Mouse (Mus musculus) kidney, adult 2 months (tissue): ENCODE results near the gene Rtl4. TPM values are rescaled to one million over a fixed set of nuclear protein-coding genes. Genes with fewer than 3 reads are reported as not detected.

Source experiments
- DNase-seq: peaks from one replicate; pipeline ENCODE4 v3.0.0; 2021
- H3K27ac ChIP-seq: fragments of 200-500 bp; 2 replicates; pipeline ENCODE4 v1.5.1; 2012; ENCODE audit warnings: low read depth, low read length, control low read depth, inconsistent platforms; ENCODE audit not compliant: insufficient read depth
- H3K27me3 ChIP-seq: fragments of 200-500 bp; replicated peaks from 2 replicates; pipeline ENCODE4 v1.6.1; 2012; ENCODE audit warnings: mild to moderate bottlenecking, moderate library complexity, low read length, inconsistent platforms; ENCODE audit not compliant: control insufficient read depth, insufficient read depth
- H3K36me3 ChIP-seq: fragments of 200-500 bp; 2 replicates; pipeline ENCODE4 v1.6.1; 2012; ENCODE audit warnings: mild to moderate bottlenecking, moderate library complexity, low read length, inconsistent platforms; ENCODE audit not compliant: control insufficient read depth, insufficient read depth
- H3K4me1 ChIP-seq: fragments of 200-500 bp; 2 replicates; pipeline ENCODE4 v1.6.1; 2011; ENCODE audit warnings: low read length; ENCODE audit not compliant: control insufficient read depth, insufficient read depth
- H3K4me3 ChIP-seq: fragments of 200-500 bp; 2 replicates; pipeline ENCODE4 v1.5.1; 2011; ENCODE audit warnings: mild to moderate bottlenecking, low read depth, low read length, control low read depth; ENCODE audit not compliant: insufficient read depth
- CTCF ChIP-seq: fragments of 200-500 bp; conservative IDR thresholded peaks from 2 replicates; pipeline ENCODE4 v1.5.1; 2011; ENCODE audit warnings: low read depth, mild to moderate bottlenecking, control low read depth, low read length, moderate library complexity, mixed read lengths; ENCODE audit not compliant: insufficient read depth, insufficient read length
- POLR2A ChIP-seq: fragments of 200-500 bp; IDR thresholded peaks from one replicate; pipeline ENCODE4 v1.6.1; 2011; ENCODE audit warnings: low read depth, low read length, control low read depth
- WGBS: fragments of 180-500 bp; shearing (Covaris S2); methylation state at CpG from one replicate; pipeline ENCODE4 v1.1.7; 2018; 5-methylcytosine and 5-hydroxymethylcytosine counted together
- polyA plus RNA-seq: library from polyadenylated mRNA; depleted of rRNA; stranded (reverse); fragments of >200 nt; gene quantifications from 2 replicates; pipeline ENCODE4 v1.2.3, GENCODE M21; 2012; rRNA removed

Gene Rtl4
- polyA plus RNA-seq, 1 experiment: 0.17 TPM

DNA sequence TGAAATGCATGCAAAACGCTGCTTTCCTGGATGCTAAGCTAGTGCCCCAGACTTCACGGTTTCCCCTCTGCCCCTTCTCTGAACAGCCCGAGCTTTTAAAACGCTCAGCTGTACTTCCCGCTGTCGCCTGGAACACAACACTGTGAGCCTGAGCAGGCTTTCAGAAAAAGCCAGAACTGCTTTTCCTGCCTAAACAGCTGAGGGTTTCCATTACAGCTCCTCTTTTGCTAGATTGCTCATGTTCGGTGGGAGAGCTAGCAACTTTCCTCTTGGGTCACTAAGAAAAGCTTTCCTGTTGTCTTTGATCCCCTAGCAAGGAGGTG, 1.1 kb downstream of the Rtl4 start:
- no peaks in the 10 kb centered on the region for H3K36me3 ChIP-seq
- no peak overlapping the region for H3K27ac ChIP-seq
- no peaks in the 10 kb centered on the region; the same call in 1 of the 2 replicates for H3K27me3 ChIP-seq
- no peaks in the 10 kb centered on the region for H3K4me1 ChIP-seq
- 2% methylated on average over 7 of the region's 7 CpGs for WGBS
- H3K4me3 ChIP-seq: peak overlapping the region; percentile 14; the same call in 1 of the 2 replicates
- TF ChIP-seq POLR2A (no peak), CTCF (no peak)
- no peak for DNase-seq

DNA sequence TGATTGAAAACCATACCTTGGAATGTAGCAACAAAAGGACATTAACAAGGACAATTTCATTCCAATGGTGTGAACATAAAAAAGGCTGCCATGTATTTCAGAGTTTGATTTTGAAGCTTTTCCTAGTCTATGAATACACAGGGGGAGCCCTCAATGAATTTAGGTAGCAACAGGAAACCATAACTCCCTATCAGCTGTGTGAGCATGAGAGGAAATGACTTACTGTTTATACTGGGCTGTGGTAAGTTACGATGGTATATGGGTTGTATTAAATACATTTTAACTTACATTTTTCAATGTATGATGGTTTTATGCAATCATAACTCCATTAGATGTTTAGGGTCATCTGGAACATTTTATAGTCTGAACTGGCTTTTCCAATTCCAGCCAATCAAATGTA, 27.6 kb downstream of the Rtl4 start:
- no peaks in the 10 kb centered on the region for H3K27me3 ChIP-seq
- TF ChIP-seq CTCF: no peak
- no peak for TF ChIP-seq POLR2A
- H3K4me1 ChIP-seq: no peaks in the 10 kb centered on the region
- no peak overlapping the region for H3K4me3 ChIP-seq
- H3K36me3 ChIP-seq: no peaks in the 10 kb centered on the region
- 72% methylated on average over 1 of the region's 1 CpGs for WGBS
- no peak overlapping the region for H3K27ac ChIP-seq
- DNase-seq: no peak

DNA sequence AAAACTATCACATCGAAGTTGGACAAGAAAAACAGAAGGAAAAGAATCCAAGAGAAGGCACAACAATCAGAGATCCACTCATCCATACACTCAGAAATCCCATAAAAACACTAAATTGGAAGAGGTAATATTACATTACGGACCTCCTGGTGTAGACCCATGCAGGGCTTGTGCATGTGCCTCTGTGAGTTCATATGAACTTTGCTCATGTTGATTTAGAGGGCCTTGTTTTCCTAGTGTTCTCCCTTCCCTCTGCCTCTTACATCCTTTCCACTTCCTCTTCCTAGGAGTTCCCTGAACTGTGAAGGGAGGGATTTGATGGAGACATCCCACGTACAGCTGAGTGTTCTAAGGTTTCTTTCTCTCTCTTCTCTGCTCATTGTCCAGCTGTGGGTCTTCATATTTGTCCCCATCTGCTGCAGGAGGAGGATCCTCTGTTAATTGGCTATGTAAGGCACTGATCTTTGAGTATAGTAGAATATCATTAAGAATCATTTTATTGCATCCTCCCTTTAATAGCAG, 58.9 kb downstream of the Rtl4 start:
- no peak overlapping the region for H3K4me3 ChIP-seq
- H3K27ac ChIP-seq: no peak overlapping the region
- DNase-seq: no peak
- 35% methylated on average over 3 of the region's 3 CpGs for WGBS
- H3K4me1 ChIP-seq: no peaks in the 10 kb centered on the region
- H3K36me3 ChIP-seq: no peaks in the 10 kb centered on the region
- H3K27me3 ChIP-seq: no peaks in the 10 kb centered on the region
- no peak for TF ChIP-seq POLR2A
- no peak for TF ChIP-seq CTCF

DNA sequence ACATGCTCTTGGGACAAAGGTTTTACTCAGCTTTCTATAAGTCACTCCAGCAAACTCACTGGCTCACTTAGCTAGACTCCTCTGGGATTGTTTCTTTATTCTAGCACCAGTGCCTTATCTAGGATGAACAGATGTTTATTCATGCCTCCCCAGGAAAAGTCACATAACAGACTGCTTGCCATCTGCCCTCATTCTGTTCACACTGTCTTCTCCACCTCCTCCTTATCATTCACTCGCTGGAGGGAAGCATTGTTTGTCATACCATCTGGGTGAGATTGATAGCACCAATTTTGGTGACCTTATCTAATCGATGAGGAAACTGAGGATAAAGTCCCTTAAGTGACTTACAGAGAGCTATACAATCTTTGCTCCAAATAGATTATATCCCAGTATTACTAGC, 298.3 kb downstream of the Rtl4 start:
- WGBS: 54% methylated on average over 2 of the region's 2 CpGs
- no peaks in the 10 kb centered on the region for H3K36me3 ChIP-seq
- H3K4me1 ChIP-seq: no peaks in the 10 kb centered on the region
- H3K27me3 ChIP-seq: no peaks in the 10 kb centered on the region
- no peak overlapping the region for H3K4me3 ChIP-seq
- TF ChIP-seq POLR2A (no peak), CTCF (no peak)
- DNase-seq: no peak
- no peak overlapping the region for H3K27ac ChIP-seq

DNA sequence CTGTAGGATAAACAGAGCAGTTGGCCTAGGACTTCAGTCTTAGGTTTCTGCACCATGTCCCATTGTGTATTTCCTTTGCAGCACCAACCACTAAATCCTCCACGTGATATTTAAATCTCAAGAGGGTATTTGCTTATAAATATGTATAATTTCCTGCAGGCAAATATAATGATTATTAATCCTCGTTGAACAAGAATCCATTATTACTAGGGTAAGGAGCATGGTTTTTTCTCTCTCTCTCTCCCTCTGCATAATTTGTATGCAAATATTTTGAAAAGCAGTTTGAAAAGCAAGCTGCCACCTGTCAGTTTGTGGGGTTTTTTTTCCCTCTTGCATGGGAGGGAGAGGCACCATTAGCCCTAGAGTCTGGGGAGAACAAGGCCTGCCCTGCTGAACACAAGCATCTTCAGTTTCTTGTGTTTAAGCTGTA, 376.8 kb downstream of the Rtl4 start:
- Histone ChIP-seq H3K36me3 (no peaks in the 10 kb centered on the region), H3K4me3 (no peak overlapping the region), H3K4me1 (no peaks in the 10 kb centered on the region), H3K27me3 (no peaks in the 10 kb centered on the region), H3K27ac (no peak overlapping the region)
- no peak for TF ChIP-seq POLR2A
- no peak for TF ChIP-seq CTCF
- DNase-seq: no peak
- 51% methylated on average over 2 of the region's 2 CpGs for WGBS

DNA sequence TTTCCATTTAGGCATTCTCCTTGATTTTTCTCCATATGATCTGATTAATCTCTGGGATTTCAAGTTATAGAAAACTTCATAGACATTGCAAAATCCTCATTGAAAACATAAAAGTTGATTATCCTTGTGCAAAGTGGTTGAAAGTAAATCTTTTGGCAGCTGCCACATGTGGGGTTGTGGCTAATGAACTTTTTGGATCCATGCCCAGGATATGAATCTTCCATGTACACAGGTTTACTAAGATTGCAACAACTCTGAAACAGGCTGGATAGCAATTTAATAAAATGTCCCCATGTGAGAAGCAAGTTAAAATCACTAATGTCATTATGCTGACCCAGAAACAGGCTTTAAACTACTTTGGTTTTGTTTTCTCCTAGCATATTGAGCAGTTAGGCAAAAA, 401.1 kb downstream of the Rtl4 start:
- TF ChIP-seq POLR2A (no peak), CTCF (no peak)
- no peak overlapping the region for H3K4me3 ChIP-seq
- no peak overlapping the region for H3K27ac ChIP-seq
- no peaks in the 10 kb centered on the region for H3K27me3 ChIP-seq
- H3K36me3 ChIP-seq: no peaks in the 10 kb centered on the region
- no peaks in the 10 kb centered on the region for H3K4me1 ChIP-seq
- DNase-seq: peak; percentile 0

DNA sequence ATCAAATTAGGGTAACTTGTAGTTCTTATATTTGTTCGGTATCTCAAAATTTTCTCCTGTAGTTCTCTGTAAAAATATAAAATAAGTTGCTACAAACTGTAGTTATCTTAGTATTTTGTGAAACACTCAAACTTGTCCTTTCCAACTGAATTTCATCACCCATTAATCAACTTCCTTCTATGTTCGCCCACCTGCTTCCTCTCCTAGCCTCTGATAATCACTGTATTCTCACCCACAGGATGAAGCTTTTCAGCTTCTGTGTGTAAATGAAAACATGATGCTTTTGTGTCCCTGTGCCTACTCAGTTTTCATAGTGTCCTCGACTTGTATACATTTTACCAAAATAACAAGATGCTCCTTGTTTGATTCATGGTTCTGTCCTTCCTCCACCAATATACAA, 401.7 kb downstream of the Rtl4 start:
- DNase-seq: no peak
- Histone ChIP-seq H3K27me3 (no peaks in the 10 kb centered on the region), H3K4me1 (no peaks in the 10 kb centered on the region), H3K36me3 (no peaks in the 10 kb centered on the region), H3K27ac (no peak overlapping the region), H3K4me3 (no peak overlapping the region)
- 65% methylated on average over 3 of the region's 3 CpGs for WGBS
- no peak for TF ChIP-seq POLR2A
- TF ChIP-seq CTCF: no peak

DNA sequence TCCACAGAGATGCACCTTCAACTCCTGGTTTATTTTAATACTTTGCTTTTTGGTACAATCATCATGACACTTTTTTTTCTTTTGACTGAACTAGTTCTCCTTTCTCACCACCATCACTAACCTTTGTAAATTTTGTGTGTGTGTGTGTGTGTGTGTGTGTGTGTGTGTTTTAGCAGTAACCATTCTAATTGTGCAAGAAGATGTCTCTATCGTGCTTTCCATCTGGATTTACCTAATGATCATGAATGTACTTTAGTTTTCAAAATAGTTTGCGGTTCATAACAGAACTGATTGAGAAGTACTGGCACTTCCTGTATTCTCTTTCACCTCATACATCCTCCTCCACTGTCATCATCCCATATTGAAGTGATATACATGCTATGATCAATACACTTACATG, 402.3 kb downstream of the Rtl4 start:
- Histone ChIP-seq H3K4me3 (no peak overlapping the region), H3K36me3 (no peaks in the 10 kb centered on the region), H3K27ac (no peak overlapping the region), H3K4me1 (no peaks in the 10 kb centered on the region), H3K27me3 (no peaks in the 10 kb centered on the region)
- TF ChIP-seq POLR2A (no peak), CTCF (no peak)
- 83% methylated on average over 2 of the region's 2 CpGs for WGBS
- DNase-seq: no peak

Other genes with a start within 250 kb of the Rtl4 start
- gene Trpc5os, start 232.3 kb upstream of the Rtl4 start, polyA plus RNA-seq: not detected in 2 replicates
- 0.08 and 0.11 TPM in 2 replicates for gene Trpc5, start 727 bp upstream of the Rtl4 start, polyA plus RNA-seq